Mouse (Mus musculus): ENCODE measurements at regions not wholly inside any gene's neighbourhood (a gene's known extent, or its start where the extent isn't known, plus 50 kb on each side); places are given as distances from the start of the nearest gene placed in this dataset.

DNA sequence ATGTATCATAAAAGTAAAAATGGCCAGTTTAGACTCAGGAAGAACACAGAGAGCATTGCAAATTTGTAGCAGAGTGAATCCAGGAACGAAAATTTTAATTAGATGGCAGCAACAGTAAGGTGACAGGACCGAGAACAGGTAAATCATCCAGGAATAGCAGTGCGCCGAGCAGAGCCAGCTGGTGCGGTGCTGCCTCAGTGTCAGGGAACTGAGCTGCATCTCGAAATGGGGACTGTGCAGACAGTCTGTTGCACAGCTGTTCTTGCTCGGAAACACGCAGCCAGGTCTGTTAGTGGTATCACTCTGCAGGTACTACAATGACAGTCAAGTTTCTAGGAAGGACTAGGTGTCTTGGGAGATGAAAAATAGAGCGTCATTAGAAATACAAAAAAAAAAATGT is 490.8 kb downstream of the Prkd1 start:
- DNase-seq (ENCODE audit: low spot score, missing footprints) (no peak), ATAC-seq (ENCODE audit: low FRiP score) (no peak)
- H3K9ac ChIP-seq (ENCODE audit: low read length) = no peak overlapping the region
- no peaks in the 10 kb centered on the region for H3K4me1 ChIP-seq (ENCODE audit: control insufficient read depth, insufficient read depth, low read length)
- no peak overlapping the region for H3K27ac ChIP-seq (ENCODE audit: low read depth, low read length)
- no peaks in the 10 kb centered on the region for H3K9me3 ChIP-seq (ENCODE audit: control insufficient read depth, low read length)
- no peak overlapping the region for H3K4me2 ChIP-seq
- H3K4me3 ChIP-seq (ENCODE audit: low read depth, low read length) = no peak overlapping the region
- H3K36me3 ChIP-seq (ENCODE audit: control insufficient read depth, insufficient read depth, low read length) = no peaks in the 10 kb centered on the region
- 84% methylated on average over 9 of the region's 9 CpGs for WGBS
- H3K27me3 ChIP-seq (ENCODE audit: control insufficient read depth, insufficient read depth, low read length) = no peaks in the 10 kb centered on the region

DNA sequence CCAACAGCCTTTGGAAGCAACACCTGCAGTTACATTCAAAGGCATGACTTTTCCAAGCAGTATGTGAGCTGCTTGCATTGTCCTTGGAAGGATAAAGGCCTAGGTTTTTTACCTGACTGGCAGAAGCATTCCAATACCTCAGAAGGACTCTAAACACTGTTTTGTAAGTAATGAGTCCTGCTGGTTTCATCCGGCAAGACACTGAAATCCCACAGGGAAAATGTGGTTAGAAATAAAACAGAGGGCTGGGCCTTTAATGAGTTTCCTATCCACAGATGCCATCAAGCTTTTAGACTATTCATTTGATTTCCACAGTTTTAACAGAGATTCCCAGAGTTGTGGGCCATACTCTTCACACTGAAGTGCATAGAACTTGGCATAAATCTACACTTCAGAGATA is 461.6 kb downstream of the Prkd1 start:
- Histone ChIP-seq H3K27me3 (ENCODE audit: control insufficient read depth, insufficient read depth, low read length) (no peaks in the 10 kb centered on the region), H3K36me3 (ENCODE audit: control insufficient read depth, insufficient read depth, low read length) (no peaks in the 10 kb centered on the region), H3K9ac (ENCODE audit: low read length) (no peak overlapping the region), H3K4me1 (ENCODE audit: control insufficient read depth, insufficient read depth, low read length) (no peaks in the 10 kb centered on the region; the same call in 1 of the 2 replicates), H3K4me3 (ENCODE audit: low read depth, low read length) (no peak overlapping the region), H3K27ac (ENCODE audit: low read depth, low read length) (no peak overlapping the region), H3K4me2 (no peak overlapping the region), H3K9me3 (ENCODE audit: control insufficient read depth, low read length) (no peaks in the 10 kb centered on the region)
- DNase-seq (ENCODE audit: low spot score, missing footprints) (no peak), ATAC-seq (ENCODE audit: low FRiP score) (no peak)
- 26% methylated on average over 1 of the region's 1 CpGs for WGBS

DNA sequence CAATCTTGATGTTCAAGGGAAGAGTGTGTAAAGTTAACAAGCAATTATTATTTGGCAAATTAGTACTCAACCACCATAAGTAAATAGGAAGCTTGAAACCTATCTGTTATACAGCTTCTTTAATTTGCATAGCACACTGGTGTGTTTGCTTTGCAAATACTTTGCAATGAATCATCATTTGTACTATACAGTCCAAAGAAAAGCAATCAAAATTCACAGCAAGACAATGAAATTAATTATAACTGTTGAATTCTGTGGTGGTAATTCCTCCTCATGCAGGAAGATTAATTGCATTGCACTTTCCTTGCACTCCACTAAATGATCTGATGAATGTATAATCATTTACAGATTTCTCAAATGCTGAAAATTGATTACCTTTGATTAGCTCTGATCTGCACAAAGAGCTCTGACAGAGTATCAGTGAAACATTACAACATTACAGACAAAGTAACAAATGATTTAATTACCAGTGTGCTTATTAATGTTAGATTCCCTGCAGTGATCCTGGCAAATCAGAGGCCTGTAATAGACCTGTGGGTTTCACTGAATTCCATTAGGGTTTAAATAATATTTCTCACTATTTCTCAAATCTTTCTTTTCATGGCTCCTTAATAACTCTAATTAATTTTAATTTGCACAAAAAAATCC is 457.9 kb downstream of the Prkd1 start:
- Histone ChIP-seq H3K9ac (ENCODE audit: low read length) (no peak overlapping the region), H3K27me3 (ENCODE audit: control insufficient read depth, insufficient read depth, low read length) (no peaks in the 10 kb centered on the region), H3K4me1 (ENCODE audit: control insufficient read depth, insufficient read depth, low read length) (no peaks in the 10 kb centered on the region; the same call in 1 of the 2 replicates), H3K9me3 (ENCODE audit: control insufficient read depth, low read length) (no peaks in the 10 kb centered on the region), H3K36me3 (ENCODE audit: control insufficient read depth, insufficient read depth, low read length) (no peaks in the 10 kb centered on the region), H3K4me2 (no peak overlapping the region), H3K27ac (ENCODE audit: low read depth, low read length) (no peak overlapping the region), H3K4me3 (ENCODE audit: low read depth, low read length) (no peak overlapping the region)
- ATAC-seq (ENCODE audit: low FRiP score) = no peak
- DNase-seq (ENCODE audit: low spot score, missing footprints) = no peak

DNA sequence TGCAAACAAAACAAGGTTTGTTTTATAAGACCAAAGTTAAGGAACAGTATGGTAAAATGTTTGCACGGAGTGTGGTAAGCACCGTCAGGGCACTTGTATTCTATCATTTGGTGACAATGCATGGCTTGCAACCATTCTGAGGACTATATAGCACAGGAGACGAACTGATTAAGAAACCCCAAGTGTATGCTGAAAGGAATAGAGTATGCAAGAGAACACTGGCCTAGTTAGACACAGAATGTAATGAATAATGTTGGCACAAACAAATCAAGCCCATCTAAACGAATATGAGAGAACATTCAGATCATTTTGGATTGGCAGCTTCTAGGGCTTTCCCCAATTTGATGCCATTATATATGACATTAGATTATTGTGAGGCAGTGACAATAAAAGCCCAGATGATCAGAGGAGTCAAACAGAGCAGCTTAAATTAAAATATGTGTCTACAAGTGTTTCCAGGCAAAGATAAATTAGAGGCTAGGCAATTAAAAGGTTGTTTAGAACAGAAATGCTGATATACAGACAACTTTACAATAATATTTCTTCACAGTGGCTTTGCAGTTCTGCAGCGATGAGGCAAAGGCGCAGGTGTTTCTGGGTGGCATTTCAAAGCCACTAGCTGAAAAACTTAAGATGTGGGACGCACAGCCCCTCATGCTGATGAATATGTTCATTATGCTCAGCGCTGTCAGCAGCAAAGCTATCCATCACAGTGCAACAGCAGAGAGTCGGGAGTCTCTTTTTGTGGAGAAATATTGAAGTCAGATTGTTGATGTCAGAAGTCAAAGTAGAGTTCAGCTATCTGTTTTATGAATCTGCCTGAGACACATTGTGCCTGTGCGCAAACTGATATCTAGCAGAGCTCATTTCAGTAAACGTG is 456.9 kb downstream of the Prkd1 start:
- Histone ChIP-seq H3K27me3 (ENCODE audit: control insufficient read depth, insufficient read depth, low read length) (no peaks in the 10 kb centered on the region), H3K4me1 (ENCODE audit: control insufficient read depth, insufficient read depth, low read length) (no peaks in the 10 kb centered on the region; the same call in 1 of the 2 replicates), H3K9me3 (ENCODE audit: control insufficient read depth, low read length) (no peaks in the 10 kb centered on the region), H3K9ac (ENCODE audit: low read length) (no peak overlapping the region), H3K27ac (ENCODE audit: low read depth, low read length) (no peak overlapping the region), H3K4me2 (no peak overlapping the region), H3K36me3 (ENCODE audit: control insufficient read depth, insufficient read depth, low read length) (no peaks in the 10 kb centered on the region), H3K4me3 (ENCODE audit: low read depth, low read length) (no peak overlapping the region)
- ATAC-seq (ENCODE audit: low FRiP score) = no peak
- DNase-seq (ENCODE audit: low spot score, missing footprints) = no peak
- WGBS = 78% methylated on average over 11 of the region's 11 CpGs

DNA sequence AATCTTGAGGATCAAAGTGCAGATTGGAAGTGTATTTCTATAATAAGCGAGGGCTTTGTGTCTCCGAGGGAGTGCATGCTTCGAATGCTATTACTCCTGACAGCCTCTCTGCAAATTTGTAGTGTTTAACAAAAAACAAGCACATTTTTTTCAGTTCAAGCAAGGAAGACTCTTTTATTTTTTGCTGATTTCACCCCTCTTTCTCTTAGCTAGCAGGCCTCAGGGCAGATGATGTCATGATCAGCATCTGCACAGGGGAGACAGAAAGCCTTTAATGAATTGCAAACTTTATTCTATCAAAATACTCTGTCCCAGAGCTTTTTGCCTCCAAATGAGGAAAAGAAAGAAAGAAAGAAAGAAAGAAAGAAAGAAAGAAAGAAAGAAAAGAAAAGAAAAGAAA is 455.4 kb downstream of the Prkd1 start:
- Histone ChIP-seq H3K4me2 (no peak overlapping the region), H3K4me1 (ENCODE audit: control insufficient read depth, insufficient read depth, low read length) (no peaks in the 10 kb centered on the region; the same call in 1 of the 2 replicates), H3K9me3 (ENCODE audit: control insufficient read depth, low read length) (no peaks in the 10 kb centered on the region), H3K27me3 (ENCODE audit: control insufficient read depth, insufficient read depth, low read length) (no peaks in the 10 kb centered on the region), H3K9ac (ENCODE audit: low read length) (no peak overlapping the region), H3K4me3 (ENCODE audit: low read depth, low read length) (no peak overlapping the region), H3K36me3 (ENCODE audit: control insufficient read depth, insufficient read depth, low read length) (no peaks in the 10 kb centered on the region), H3K27ac (ENCODE audit: low read depth, low read length) (no peak overlapping the region)
- ATAC-seq (ENCODE audit: low FRiP score) = no peak
- 72% methylated on average over 3 of the region's 3 CpGs for WGBS
- no peak for DNase-seq (ENCODE audit: low spot score, missing footprints)

DNA sequence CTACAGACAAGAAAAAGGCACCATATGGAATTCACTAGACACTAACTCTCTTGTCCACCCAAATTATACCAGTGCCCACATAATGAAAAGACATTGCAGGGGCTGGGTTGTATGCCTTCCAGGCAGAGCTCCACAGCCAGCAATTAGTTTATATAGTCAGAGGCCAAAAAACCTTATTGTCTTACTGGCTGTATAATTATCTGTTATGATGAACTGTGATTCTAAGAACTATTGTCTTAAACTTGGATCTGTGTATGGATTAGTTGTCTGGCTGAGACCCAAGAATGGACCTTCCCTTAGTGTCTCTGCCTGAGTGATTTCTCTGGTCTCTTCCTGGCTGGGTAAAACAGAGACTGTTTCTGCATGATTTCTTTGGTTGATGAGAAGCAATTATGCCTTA is 454.2 kb downstream of the Prkd1 start:
- no peak for DNase-seq (ENCODE audit: low spot score, missing footprints)
- Histone ChIP-seq H3K9me3 (ENCODE audit: control insufficient read depth, low read length) (no peaks in the 10 kb centered on the region), H3K9ac (ENCODE audit: low read length) (no peak overlapping the region), H3K4me3 (ENCODE audit: low read depth, low read length) (no peak overlapping the region), H3K4me1 (ENCODE audit: control insufficient read depth, insufficient read depth, low read length) (no peaks in the 10 kb centered on the region; the same call in 1 of the 2 replicates), H3K4me2 (no peak overlapping the region), H3K36me3 (ENCODE audit: control insufficient read depth, insufficient read depth, low read length) (no peaks in the 10 kb centered on the region), H3K27me3 (ENCODE audit: control insufficient read depth, insufficient read depth, low read length) (no peaks in the 10 kb centered on the region), H3K27ac (ENCODE audit: low read depth, low read length) (no peak overlapping the region)
- no peak for ATAC-seq (ENCODE audit: low FRiP score)

DNA sequence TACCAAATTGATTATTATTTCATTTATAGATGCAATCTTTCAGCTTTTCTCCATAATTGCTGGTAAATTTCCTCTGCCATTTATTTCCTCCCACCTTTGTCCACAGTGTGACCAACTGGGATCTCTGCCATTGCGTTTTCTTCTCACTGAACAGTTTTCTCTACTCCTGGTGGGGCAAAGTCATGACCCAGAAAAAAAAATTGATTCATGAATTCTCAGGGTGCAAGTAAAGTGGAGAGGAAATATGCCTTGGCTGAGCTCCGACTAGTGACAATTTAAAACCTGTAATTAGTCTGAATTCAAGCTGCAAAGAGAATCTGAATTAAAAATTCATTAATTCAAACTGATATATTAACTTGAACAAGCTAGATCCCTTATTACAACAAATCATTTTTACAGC is 452.6 kb downstream of the Prkd1 start:
- ATAC-seq (ENCODE audit: low FRiP score) = no peak

DNA sequence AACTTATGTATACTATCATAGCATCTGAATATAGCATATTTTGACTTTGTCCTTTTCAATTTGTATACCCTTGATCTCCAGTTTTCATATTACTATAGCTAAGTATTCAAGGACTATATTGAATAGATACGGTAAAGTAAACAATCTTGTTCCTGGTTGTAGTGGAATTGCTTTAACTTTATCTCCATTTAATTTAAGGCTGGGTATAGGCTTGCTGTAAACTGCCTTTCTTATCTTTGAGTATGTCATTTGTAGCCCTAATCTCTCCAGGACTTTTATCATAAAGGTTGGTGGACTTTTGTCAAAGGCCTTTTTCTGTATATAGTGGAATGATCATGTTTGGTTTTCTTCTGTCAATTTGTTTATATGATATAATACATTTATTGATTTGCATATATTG is 407.8 kb downstream of the Prkd1 start:
- no peaks in the 10 kb centered on the region for H3K9me3 ChIP-seq (ENCODE audit: control insufficient read depth, low read length)
- ATAC-seq (ENCODE audit: low FRiP score) (no peak), DNase-seq (ENCODE audit: low spot score, missing footprints) (no peak)
- H3K9ac ChIP-seq (ENCODE audit: low read length) = no peak overlapping the region
- H3K36me3 ChIP-seq (ENCODE audit: control insufficient read depth, insufficient read depth, low read length) = no peaks in the 10 kb centered on the region
- H3K4me1 ChIP-seq (ENCODE audit: control insufficient read depth, insufficient read depth, low read length) = no peaks in the 10 kb centered on the region
- H3K27me3 ChIP-seq (ENCODE audit: control insufficient read depth, insufficient read depth, low read length) = no peaks in the 10 kb centered on the region
- no peak overlapping the region for H3K4me2 ChIP-seq
- H3K27ac ChIP-seq (ENCODE audit: low read depth, low read length) = no peak overlapping the region
- H3K4me3 ChIP-seq (ENCODE audit: low read depth, low read length) = no peak overlapping the region
- 98% methylated on average over 1 of the region's 1 CpGs for WGBS

More for the DNA sequence above, 452.6 kb downstream of the Prkd1 start:
- H3K4me3 ChIP-seq (ENCODE audit: low read depth, low read length) = no peak overlapping the region
- no peaks in the 10 kb centered on the region; the same call in 1 of the 2 replicates for H3K4me1 ChIP-seq (ENCODE audit: control insufficient read depth, insufficient read depth, low read length)
- H3K9ac ChIP-seq (ENCODE audit: low read length) = no peak overlapping the region
- H3K9me3 ChIP-seq (ENCODE audit: control insufficient read depth, low read length) = no peaks in the 10 kb centered on the region
- no peaks in the 10 kb centered on the region for H3K36me3 ChIP-seq (ENCODE audit: control insufficient read depth, insufficient read depth, low read length)
- H3K27me3 ChIP-seq (ENCODE audit: control insufficient read depth, insufficient read depth, low read length) = no peaks in the 10 kb centered on the region
- no peak for DNase-seq (ENCODE audit: low spot score, missing footprints)
- WGBS = 64% methylated on average over 2 of the region's 2 CpGs
- H3K4me2 ChIP-seq = no peak overlapping the region
- H3K27ac ChIP-seq (ENCODE audit: low read depth, low read length) = no peak overlapping the region

DNA sequence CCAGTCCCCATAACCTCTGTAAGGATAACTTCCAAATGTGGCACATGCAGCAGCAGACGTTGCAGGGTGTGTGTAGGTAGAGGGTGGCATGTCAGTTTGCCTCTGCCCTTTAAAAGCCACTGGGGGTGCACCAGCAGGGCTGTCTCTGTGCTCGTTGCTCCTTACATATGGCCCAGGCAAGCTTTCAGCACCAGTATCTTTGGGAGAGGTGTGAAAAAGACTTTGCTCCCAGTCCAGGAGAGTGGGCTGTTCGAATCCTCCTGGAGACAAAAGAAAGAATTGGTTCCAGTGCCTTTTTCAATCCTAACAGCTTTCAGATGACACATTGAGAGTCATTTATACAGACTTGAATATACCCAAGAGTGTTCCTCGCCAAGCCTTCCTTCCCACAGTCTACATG is 390.0 kb downstream of the Prkd1 start:
- Histone ChIP-seq H3K27me3 (ENCODE audit: control insufficient read depth, insufficient read depth, low read length) (no peaks in the 10 kb centered on the region), H3K9me3 (ENCODE audit: control insufficient read depth, low read length) (no peaks in the 10 kb centered on the region), H3K4me3 (ENCODE audit: low read depth, low read length) (no peak overlapping the region), H3K4me1 (ENCODE audit: control insufficient read depth, insufficient read depth, low read length) (no peaks in the 10 kb centered on the region), H3K27ac (ENCODE audit: low read depth, low read length) (no peak overlapping the region), H3K36me3 (ENCODE audit: control insufficient read depth, insufficient read depth, low read length) (no peaks in the 10 kb centered on the region), H3K9ac (ENCODE audit: low read length) (no peak overlapping the region), H3K4me2 (no peak overlapping the region)
- WGBS = 82% methylated on average over 4 of the region's 4 CpGs
- DNase-seq (ENCODE audit: low spot score, missing footprints) (no peak), ATAC-seq (ENCODE audit: low FRiP score) (no peak)
